Mouse (Mus musculus) forebrain, embryonic 11.5 days (tissue): ENCODE data around the gene Acot13. TPM values are rescaled to one million over a fixed set of nuclear protein-coding genes. Genes with fewer than 3 reads are reported as not detected.
A peak's percentile ranks its signal among the peaks of the same experiment; 100 is the strongest.
"Not testable (repeated sequence)": the region's sequence is repeated elsewhere in the genome, so short reads cannot be mapped to it uniquely, and the experiment has no call there.

Experiments
- ATAC-seq: fragments of 200-750 bp; cut with Nextera tagmentation; replicated peaks from 2 replicates; pipeline ENCODE4 v1.8.0; 2017; ENCODE audit warnings: moderate TSS enrichment; ENCODE audit not compliant: low FRiP score
- DNase-seq: peaks from one replicate; pipeline ENCODE4 v3.0.0-alpha.2; 2017; ENCODE audit warnings: low spot score
- H3K27ac ChIP-seq: fragments of 300-500 bp; sonication (generic); 2 replicates; pipeline ENCODE4 v1.5.1; 2014; ENCODE audit warnings: low read depth, low read length
- H3K27me3 ChIP-seq: fragments of 300-500 bp; sonication (generic); 2 replicates; pipeline ENCODE4 v1.6.1; 2014; ENCODE audit warnings: mild to moderate bottlenecking, low read length, mixed read lengths; ENCODE audit not compliant: control insufficient read depth, insufficient read depth
- H3K36me3 ChIP-seq: fragments of 300-500 bp; sonication (generic); 2 replicates; pipeline ENCODE4 v1.6.1; 2014; ENCODE audit warnings: mild to moderate bottlenecking, low read length, moderate library complexity, mixed read lengths; ENCODE audit not compliant: control insufficient read depth, insufficient read depth
- H3K4me1 ChIP-seq: fragments of 300-500 bp; sonication (generic); replicated peaks from 2 replicates; pipeline ENCODE4 v1.6.1; 2014; ENCODE audit warnings: low read length, mixed read lengths; ENCODE audit not compliant: control insufficient read depth, insufficient read depth
- H3K4me2 ChIP-seq: fragments of 300-500 bp; sonication (generic); 2 replicates; pipeline ENCODE4 v1.6.1; 2014; ENCODE audit warnings: low read depth, mild to moderate bottlenecking, low read length, moderate library complexity, mixed read lengths; ENCODE audit not compliant: severe bottlenecking
- H3K4me3 ChIP-seq: fragments of 300-500 bp; sonication (generic); 2 replicates; pipeline ENCODE4 v1.5.1; 2014; ENCODE audit warnings: low read depth, low read length
- H3K9ac ChIP-seq: fragments of 300-500 bp; sonication (generic); 2 replicates; pipeline ENCODE4 v1.6.1; 2014; ENCODE audit warnings: low read length
- H3K9me3 ChIP-seq: fragments of 300-500 bp; sonication (generic); 2 replicates; pipeline ENCODE4 v1.6.1; 2016; ENCODE audit warnings: low read length, mixed read lengths; ENCODE audit not compliant: control insufficient read depth
- WGBS: fragments of 180-500 bp; shearing (Covaris S2); extraction: QIAGEN DNeasy Blood & Tissue Kit; methylation state at CpG from one replicate; pipeline ENCODE4 v1.1.7; 2014; 5-methylcytosine and 5-hydroxymethylcytosine counted together
- polyA plus RNA-seq: library from polyadenylated mRNA; unstranded; fragments of >200 nt; fragmentation: Nextera tagmentation; extraction: Ambion mirVana; gene quantifications from 2 replicates; pipeline ENCODE4 v1.2.1, GENCODE M21; 2014

Gene Acot13
- polyA plus RNA-seq, 1 experiment from 2014 or later = 58.8 TPM

GRCm38 (mm10) chr13:24786014-24786490 is 45.3 kb downstream of the Acot13 start:
- no peak for ATAC-seq
- no peak overlapping the region for H3K4me3 ChIP-seq
- DNase-seq = no peak
- H3K9ac ChIP-seq = no peak overlapping the region
- no peak overlapping the region for H3K27ac ChIP-seq
- H3K9me3 ChIP-seq = no peaks in the 10 kb centered on the region
- H3K36me3 ChIP-seq = no peaks in the 10 kb centered on the region
- no peaks in the 10 kb centered on the region for H3K4me1 ChIP-seq
- H3K27me3 ChIP-seq = no peaks in the 10 kb centered on the region
- no peak overlapping the region for H3K4me2 ChIP-seq
- 57% methylated on average over 11 of the region's 11 CpGs for WGBS

GRCm38 (mm10) chr13:24781916-24782315 is 49.4 kb downstream of the Acot13 start:
- H3K36me3 ChIP-seq = no peaks in the 10 kb centered on the region
- no peak overlapping the region for H3K9ac ChIP-seq
- no peaks in the 10 kb centered on the region for H3K9me3 ChIP-seq
- 81% methylated on average over 5 of the region's 5 CpGs for WGBS
- ATAC-seq (no peak), DNase-seq (no peak)
- H3K27ac ChIP-seq = no peak overlapping the region
- H3K4me2 ChIP-seq = no peak overlapping the region
- no peaks in the 10 kb centered on the region for H3K27me3 ChIP-seq
- no peak overlapping the region for H3K4me3 ChIP-seq
- no peaks in the 10 kb centered on the region for H3K4me1 ChIP-seq

GRCm38 (mm10) chr13:24778706-24779380 is 52.5 kb downstream of the Acot13 start:
- Histone ChIP-seq H3K4me1 (no peaks in the 10 kb centered on the region), H3K4me3 (no peak overlapping the region), H3K4me2 (no peak overlapping the region), H3K27ac (no peak overlapping the region), H3K27me3 (no peaks in the 10 kb centered on the region), H3K36me3 (no peaks in the 10 kb centered on the region), H3K9me3 (no peaks in the 10 kb centered on the region), H3K9ac (no peak overlapping the region)
- ATAC-seq (no peak), DNase-seq (no peak)
- 91% methylated on average over 8 of the region's 8 CpGs for whole genome bisulfite sequencing

GRCm38 (mm10) chr13:24778026-24778425 is 53.3 kb downstream of the Acot13 start:
- Histone ChIP-seq H3K27me3 (no peaks in the 10 kb centered on the region), H3K27ac (no peak overlapping the region), H3K4me1 (no peaks in the 10 kb centered on the region), H3K4me2 (no peak overlapping the region), H3K4me3 (no peak overlapping the region), H3K36me3 (no peaks in the 10 kb centered on the region), H3K9ac (no peak overlapping the region), H3K9me3 (no peaks in the 10 kb centered on the region)
- DNase-seq = no peak
- 72% methylated on average over 2 of the region's 2 CpGs for WGBS
- no peak for ATAC-seq

GRCm38 (mm10) chr13:24776146-24776844 is 55.0 kb downstream of the Acot13 start:
- H3K9ac ChIP-seq = no peak overlapping the region
- no peak overlapping the region for H3K4me3 ChIP-seq
- no peak overlapping the region for H3K4me2 ChIP-seq
- no peaks in the 10 kb centered on the region for H3K4me1 ChIP-seq
- no peaks in the 10 kb centered on the region for H3K27me3 ChIP-seq
- ATAC-seq (no peak), DNase-seq (peak; percentile 66)
- H3K9me3 ChIP-seq = no peaks in the 10 kb centered on the region
- WGBS = 56% methylated on average over 7 of the region's 7 CpGs
- no peak overlapping the region for H3K27ac ChIP-seq
- H3K36me3 ChIP-seq = no peaks in the 10 kb centered on the region

- not testable (repeated sequence) for ATAC-seq, H3K4me1 ChIP-seq, H3K36me3 ChIP-seq, DNase-seq, H3K4me2 ChIP-seq, H3K9ac ChIP-seq, H3K4me3 ChIP-seq, H3K27me3 ChIP-seq, H3K27ac ChIP-seq, H3K9me3 ChIP-seq
- 96% methylated on average over 10 of the region's 10 CpGs for whole genome bisulfite sequencing
These were observed 59.9 kb downstream of the Acot13 start for GRCm38 (mm10) chr13:24771482-24771881.

Other genes starting within 250 kb of the Acot13 start
- 7.3 and 9.5 TPM in 2 replicates for gene Ripor2, start 249.4 kb downstream of the Acot13 start, polyA plus RNA-seq
- not detected in 2 replicates for gene Armh2, start 90.3 kb downstream of the Acot13 start, polyA plus RNA-seq
- gene Gmnn, start 69.6 kb downstream of the Acot13 start, polyA plus RNA-seq = 165 and 169 TPM in 2 replicates
- 27.5 and 29.3 TPM in 2 replicates for gene BC005537, start 29.9 kb downstream of the Acot13 start, polyA plus RNA-seq
- 79.9 and 87.4 TPM in 2 replicates for gene Tdp2, start 139 bp upstream of the Acot13 start, polyA plus RNA-seq
- 0.61 and 0.67 TPM in 2 replicates for gene D130043K22Rik, start 13.6 kb upstream of the Acot13 start, polyA plus RNA-seq
- gene Aldh5a1, start 106.1 kb upstream of the Acot13 start, polyA plus RNA-seq = 10.4 and 10.5 TPM in 2 replicates
- gene Gpld1, start 111.6 kb upstream of the Acot13 start, polyA plus RNA-seq = 0.44 and 0.87 TPM in 2 replicates
- 24.7 and 25.9 TPM in 2 replicates for gene Mrs2, start 188.8 kb upstream of the Acot13 start, polyA plus RNA-seq
- gene Dcdc2a, start 224.5 kb upstream of the Acot13 start, polyA plus RNA-seq = 1.1 and 1.4 TPM in 2 replicates